Mouse (Mus musculus) embryonic facial prominence, embryonic 15.5 days (tissue): ENCODE data around the gene Srgn. TPM values are rescaled to one million over a fixed set of nuclear protein-coding genes. Genes with fewer than 3 reads are reported as not detected.

Experiments
- polyA plus RNA-seq: library from polyadenylated mRNA; unstranded; fragments of >200 nt; fragmentation: Nextera tagmentation; extraction: Ambion mirVana; gene quantifications from 2 replicates; pipeline ENCODE4 v1.2.1, GENCODE M21; 2015

Gene Srgn
- polyA plus RNA-seq, 1 experiment from 2014 or later: 43.9 TPM

Other genes starting within 250 kb of the Srgn start
- gene Hk1, start 147.5 kb downstream of the Srgn start, polyA plus RNA-seq: 39.4 and 40.9 TPM in 2 replicates
- 0.26 and 0.59 TPM in 2 replicates for gene Hkdc1, start 105.0 kb downstream of the Srgn start, polyA plus RNA-seq
- 0.41 and 0.68 TPM in 2 replicates for gene 4930507D05Rik, start 78.0 kb downstream of the Srgn start, polyA plus RNA-seq
- 22.5 and 24.0 TPM in 2 replicates for gene Supv3l1, start 77.7 kb downstream of the Srgn start, polyA plus RNA-seq
- gene Vps26a, start 40.6 kb downstream of the Srgn start, polyA plus RNA-seq: 69.6 and 73.0 TPM in 2 replicates
- 41.7 and 43.0 TPM in 2 replicates for gene Kif1bp, start 51.0 kb upstream of the Srgn start, polyA plus RNA-seq
- gene Ddx21, start 74.8 kb upstream of the Srgn start, polyA plus RNA-seq: 18.2 TPM in 2 replicates
- gene Ddx50, start 123.8 kb upstream of the Srgn start, polyA plus RNA-seq: 135 and 138 TPM in 2 replicates
- gene Stox1, start 198.7 kb upstream of the Srgn start, polyA plus RNA-seq: 3.1 and 5.4 TPM in 2 replicates